Mouse (Mus musculus) lung, postnatal 36 days (tissue): Measurements from ENCODE around the gene Zdhhc23.
A peak's percentile ranks its signal among the peaks of the same experiment; 100 is the strongest.

Experiments
- DNase-seq: peaks from one replicate; pipeline ENCODE4 v3.0.0; 2022; ENCODE audit warnings: mixed read lengths

Zdhhc23 gene

GRCm38 (mm10) chr16:43965781-43966389 lies 13.7 kb downstream of the Zdhhc23 start:
- peak; percentile 35 for DNase-seq

DNA sequence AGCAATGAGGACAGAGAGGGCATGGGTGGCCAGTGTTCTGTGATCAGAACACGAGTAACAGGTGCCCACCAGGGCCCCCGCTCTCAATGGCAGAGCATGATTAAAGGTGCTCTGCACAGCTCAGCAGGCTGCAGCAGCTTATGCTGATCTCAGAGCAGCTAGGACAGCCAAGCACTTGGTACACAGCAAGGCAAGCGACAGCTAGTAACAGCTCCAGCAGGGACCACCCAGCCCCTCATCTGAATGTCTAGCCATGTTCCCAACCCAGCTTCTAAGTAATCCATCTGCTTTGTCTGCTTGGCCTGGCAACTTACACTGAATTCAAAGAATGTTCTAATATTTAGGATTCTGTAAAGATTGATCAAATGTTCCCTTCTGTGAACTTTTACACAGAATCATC lies 15.8 kb downstream of the Zdhhc23 start:
- no peak for DNase-seq

GRCm38 (mm10) chr16:43963291-43963690 lies 16.3 kb downstream of the Zdhhc23 start:
- no peak for DNase-seq

GRCm38 (mm10) chr16:43958038-43958437 lies 21.6 kb downstream of the Zdhhc23 start:
- no peak for DNase-seq

DNA sequence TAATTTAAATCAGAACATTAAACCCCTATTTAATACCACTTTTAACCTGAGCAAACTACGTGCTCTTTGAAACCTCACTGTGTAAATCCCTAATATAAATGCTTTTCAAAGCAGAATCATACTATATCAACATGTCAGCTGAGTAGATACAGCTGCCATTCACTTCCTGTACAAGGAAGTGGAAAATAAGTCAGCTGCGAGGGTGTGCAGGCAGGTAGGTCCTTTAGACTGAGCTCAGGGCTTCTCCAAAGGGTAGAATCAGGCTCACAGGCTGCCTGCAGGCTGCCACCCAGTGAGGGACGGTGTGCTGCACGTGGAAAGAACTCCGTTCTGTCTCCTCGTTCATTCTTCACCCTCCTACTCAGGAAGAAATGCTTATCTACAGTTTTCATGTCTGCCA lies 24.7 kb downstream of the Zdhhc23 start:
- DNase-seq = no peak

DNA sequence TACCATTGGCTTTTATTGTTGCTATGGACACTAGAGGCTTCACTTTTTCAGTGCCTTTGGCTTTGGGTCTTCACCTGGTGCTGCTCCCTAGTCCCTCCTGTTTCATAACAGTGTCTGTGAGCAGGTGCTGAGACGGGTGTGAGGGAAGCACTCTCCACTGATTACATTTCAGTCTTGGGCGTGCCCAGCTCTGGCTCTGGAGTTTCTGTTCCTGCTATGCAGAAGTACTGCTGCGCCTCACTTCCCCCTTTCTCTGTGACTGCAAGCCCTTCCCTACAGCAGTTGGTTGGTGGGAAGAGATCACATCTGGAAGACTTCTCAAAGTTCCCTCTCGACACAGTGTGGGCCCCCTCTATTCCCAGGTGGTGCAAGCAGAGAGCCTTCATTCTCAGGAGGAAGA lies 28.0 kb downstream of the Zdhhc23 start:
- peak; percentile 75 for DNase-seq

DNA sequence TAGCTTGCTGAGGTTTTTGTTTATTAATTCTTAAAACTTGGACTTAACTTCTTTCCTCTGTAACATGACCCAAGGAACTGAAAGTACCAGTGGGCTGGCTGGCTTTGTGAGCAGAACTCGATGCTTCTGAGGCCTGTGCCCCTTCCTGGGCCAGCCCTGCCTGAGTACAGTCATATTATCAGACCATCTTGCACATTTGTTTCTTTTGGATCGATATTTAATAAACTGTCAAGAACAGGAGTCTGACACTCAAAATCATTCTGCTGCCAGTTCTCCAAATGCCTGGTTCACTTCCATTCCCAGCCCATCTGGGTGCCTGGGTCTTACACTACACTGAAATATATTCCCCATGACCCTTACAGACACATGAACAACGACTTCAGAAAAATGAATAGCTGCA lies 33.7 kb downstream of the Zdhhc23 start:
- DNase-seq = peak; percentile 34

DNA sequence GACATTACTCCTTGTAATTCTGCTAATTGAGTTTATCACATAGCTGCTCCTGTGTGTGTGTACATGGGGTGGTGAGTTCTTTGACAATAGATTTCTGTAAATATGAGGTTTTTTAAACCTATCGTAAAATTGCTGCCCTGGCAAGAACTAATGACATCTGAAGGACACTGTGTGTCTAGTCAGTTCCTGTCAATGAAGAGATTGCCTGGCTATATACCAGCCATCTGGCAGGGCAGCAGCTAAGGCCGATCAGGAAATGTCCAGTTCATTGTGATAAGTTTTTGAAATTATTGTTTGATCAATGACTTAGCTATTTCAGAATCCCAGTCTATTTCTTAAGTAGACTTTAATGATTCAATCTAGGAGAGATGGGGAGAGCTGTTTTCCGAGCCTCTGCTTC lies 34.2 kb downstream of the Zdhhc23 start:
- DNase-seq = no peak

- DNase-seq = no peak
These were observed 38.7 kb downstream of the Zdhhc23 start for GRCm38 (mm10) chr16:43940846-43941245.

DNA sequence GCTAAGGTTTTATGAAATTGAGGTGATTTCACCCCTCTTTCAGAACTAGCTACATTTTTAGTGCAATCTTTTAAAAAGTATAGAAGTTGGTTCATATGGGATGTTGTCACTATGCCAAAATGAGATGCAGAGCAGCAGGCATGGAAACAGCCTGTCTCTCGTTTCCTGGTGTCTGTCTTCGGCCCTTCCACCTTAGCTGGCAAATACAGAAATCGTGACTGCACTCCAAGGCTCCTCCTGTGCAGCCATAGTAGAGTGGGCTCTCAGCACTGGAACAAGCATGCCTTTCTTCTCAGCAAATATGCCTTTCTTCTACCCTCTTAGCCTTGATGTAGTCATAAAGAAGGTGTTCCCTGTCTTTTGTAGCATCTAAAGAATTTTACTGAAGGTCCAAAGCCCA lies 43.7 kb downstream of the Zdhhc23 start:
- DNase-seq = no peak

GRCm38 (mm10) chr16:43935367-43935766 lies 44.2 kb downstream of the Zdhhc23 start:
- no peak for DNase-seq

- no peak for DNase-seq
These were observed 44.7 kb downstream of the Zdhhc23 start for GRCm38 (mm10) chr16:43934856-43935255.

DNA sequence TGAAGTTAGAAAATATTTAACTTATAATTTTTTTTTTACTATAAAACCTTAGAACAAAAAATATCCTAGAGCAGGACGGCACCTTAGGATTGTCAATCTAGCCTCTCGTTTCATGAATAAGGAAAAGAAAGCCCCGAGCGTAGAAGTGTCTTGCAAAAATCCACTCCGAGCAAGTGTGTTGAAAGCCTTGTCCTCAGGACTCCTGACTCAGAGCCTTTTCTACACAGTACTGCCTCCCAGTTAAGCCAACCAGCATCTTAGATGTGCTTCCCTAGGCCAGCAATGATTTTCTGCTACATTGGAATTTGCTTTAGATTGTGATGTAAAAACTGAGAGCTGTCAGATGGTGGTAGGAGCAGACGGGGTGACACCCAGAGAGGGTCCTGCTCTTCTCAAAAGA lies 46.5 kb downstream of the Zdhhc23 start:
- DNase-seq = peak; percentile 47

- DNase-seq = no peak
These were observed 47.3 kb downstream of the Zdhhc23 start for GRCm38 (mm10) chr16:43932319-43932718.

GRCm38 (mm10) chr16:43931502-43931901 lies 48.1 kb downstream of the Zdhhc23 start:
- DNase-seq = no peak

- peak; percentile 51 for DNase-seq
These were observed 49.0 kb downstream of the Zdhhc23 start for GRCm38 (mm10) chr16:43930577-43930976.

GRCm38 (mm10) chr16:43926341-43926859 lies 53.2 kb downstream of the Zdhhc23 start, which contains the start of gene Qtrt2:
Qtrt2 (minus strand) TSS chr16:43926809.
- DNase-seq = no peak

GRCm38 (mm10) chr16:43925846-43926245 lies 53.7 kb downstream of the Zdhhc23 start:
- DNase-seq = no peak

DNA sequence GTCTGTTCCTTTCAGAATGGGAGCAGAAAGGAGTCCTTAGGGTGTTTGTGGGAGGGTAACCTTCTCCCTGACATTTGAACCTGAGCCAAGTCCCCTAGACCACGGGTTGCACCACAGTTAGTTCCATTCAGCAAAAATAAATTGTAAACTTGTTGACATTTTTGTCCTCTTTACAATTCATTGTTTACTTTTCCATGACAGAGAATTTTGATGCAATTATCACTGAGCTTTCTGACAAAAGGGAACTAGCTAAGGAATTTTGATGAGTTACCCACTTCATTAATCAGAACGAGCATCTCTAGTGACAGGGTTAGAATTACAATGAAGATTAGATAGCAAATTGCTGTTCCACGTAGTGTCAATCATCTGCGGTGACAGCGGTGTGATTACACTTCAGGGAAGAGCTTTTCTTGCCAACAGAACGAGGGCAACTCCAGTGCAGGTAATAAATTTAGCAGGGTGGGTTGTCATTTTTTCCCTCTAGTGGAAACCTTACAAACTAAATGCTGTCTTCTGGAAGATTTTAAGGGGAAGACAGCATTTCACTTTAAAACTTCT lies 54.5 kb downstream of the Zdhhc23 start:
- no peak for DNase-seq

GRCm38 (mm10) chr16:43922630-43923029 lies 57.0 kb downstream of the Zdhhc23 start:
- no peak for DNase-seq

DNA sequence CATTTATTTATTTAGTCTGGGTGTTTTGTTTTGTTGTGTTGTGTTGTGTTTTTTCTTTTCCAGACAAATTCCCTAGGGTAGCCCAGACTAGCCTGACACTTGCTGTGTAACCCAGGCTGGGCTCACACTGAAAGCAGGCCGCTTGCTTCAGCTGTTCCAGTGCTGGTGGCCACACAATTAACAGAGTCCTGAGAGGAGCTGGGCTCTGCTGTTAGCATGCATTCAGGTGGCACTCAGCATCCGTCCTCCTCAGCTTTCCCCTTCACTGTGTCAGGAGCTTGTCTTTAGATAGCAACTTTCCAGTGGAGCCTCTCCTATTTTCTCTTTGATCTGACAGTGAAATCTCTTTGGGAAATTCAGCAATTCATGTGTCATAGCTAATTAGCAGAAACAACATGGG lies 57.6 kb downstream of the Zdhhc23 start:
- DNase-seq = no peak

GRCm38 (mm10) chr16:43918867-43919266 lies 60.7 kb downstream of the Zdhhc23 start:
- no peak for DNase-seq
